Mouse (Mus musculus) bone marrow macrophage, adult 2 months (primary cell): ENCODE results near the gene Cdc20b. TPM values are rescaled to one million over a fixed set of nuclear protein-coding genes. Genes with fewer than 3 reads are reported as not detected.

Source experiments
- H3K27ac ChIP-seq: 2 replicates; pipeline ENCODE4 v1.5.1; 2012; ENCODE audit warnings: low read depth, low read length; ENCODE audit not compliant: insufficient read depth
- H3K4me1 ChIP-seq: 2 replicates; pipeline ENCODE4 v1.6.1; 2012; ENCODE audit warnings: low read length; ENCODE audit not compliant: control insufficient read depth, insufficient read depth
- H3K4me3 ChIP-seq: 2 replicates; pipeline ENCODE4 v1.5.1; 2012; ENCODE audit warnings: mild to moderate bottlenecking, low read length, moderate library complexity; ENCODE audit not compliant: insufficient read depth
- CTCF ChIP-seq: IDR thresholded peaks from 2 replicates; pipeline ENCODE4 v1.5.1; 2012; ENCODE audit warnings: low read depth, mild to moderate bottlenecking, low read length, moderate library complexity
- POLR2A ChIP-seq: IDR thresholded peaks from 2 replicates; pipeline ENCODE4 v1.6.1; 2012; ENCODE audit warnings: mild to moderate bottlenecking, low read depth, low read length, borderline replicate concordance
- polyA plus RNA-seq: library from polyadenylated mRNA; stranded (reverse); fragments of >200 nt; gene quantifications from 2 replicates; pipeline ENCODE4 v1.2.4, GENCODE M21; 2012; ENCODE audit not compliant: missing spikeins, insufficient read depth, insufficient read length

Cdc20b gene
- polyA plus RNA-seq, 1 experiment: not detected

DNA sequence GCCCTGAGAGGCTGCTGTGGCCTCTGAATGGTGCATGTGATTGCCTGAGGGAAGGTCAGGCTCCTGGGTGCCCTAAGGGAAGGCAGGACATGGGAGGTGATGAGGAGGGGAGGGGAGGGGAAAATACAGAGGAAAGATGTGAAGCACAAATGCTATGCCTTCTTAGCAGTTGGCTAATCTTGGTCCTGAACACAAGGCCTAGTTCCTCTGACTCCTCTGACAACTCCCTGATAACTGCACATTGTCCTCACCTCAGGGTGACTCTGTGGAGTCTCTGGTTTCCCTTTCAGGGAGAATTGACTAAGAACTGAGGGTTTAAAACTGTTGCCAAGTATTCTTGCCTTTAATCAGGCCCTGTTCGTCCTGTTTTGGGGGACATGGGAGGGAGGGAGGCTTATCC lies 59.7 kb downstream of the Cdc20b start:
- Histone ChIP-seq H3K4me3 (no peak overlapping the region), H3K27ac (no peak overlapping the region), H3K4me1 (no peaks in the 10 kb centered on the region)
- TF ChIP-seq POLR2A: no peak
- TF ChIP-seq CTCF: no peak

DNA sequence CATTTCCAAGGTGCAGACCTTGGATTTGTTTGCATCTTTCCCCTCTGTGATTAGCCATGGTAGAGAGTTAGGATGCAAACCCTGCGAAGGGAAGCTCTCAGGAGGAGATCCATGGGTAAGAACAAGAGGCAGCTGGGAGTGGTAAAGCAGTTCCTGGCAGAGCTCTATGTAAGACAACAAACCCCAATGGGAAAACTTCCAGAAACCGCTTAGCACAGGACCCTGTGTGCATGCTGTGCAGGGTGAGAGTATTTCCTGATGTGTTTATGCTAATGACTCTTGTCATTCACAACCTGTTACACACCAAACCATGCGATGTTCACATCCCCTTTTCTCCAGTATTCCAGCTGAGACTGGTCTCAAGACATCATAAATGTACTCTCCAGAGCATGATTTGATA lies 62.1 kb downstream of the Cdc20b start:
- no peak overlapping the region for H3K27ac ChIP-seq
- H3K4me1 ChIP-seq: no peaks in the 10 kb centered on the region
- H3K4me3 ChIP-seq: no peak overlapping the region
- TF ChIP-seq CTCF (no peak), POLR2A (no peak)

DNA sequence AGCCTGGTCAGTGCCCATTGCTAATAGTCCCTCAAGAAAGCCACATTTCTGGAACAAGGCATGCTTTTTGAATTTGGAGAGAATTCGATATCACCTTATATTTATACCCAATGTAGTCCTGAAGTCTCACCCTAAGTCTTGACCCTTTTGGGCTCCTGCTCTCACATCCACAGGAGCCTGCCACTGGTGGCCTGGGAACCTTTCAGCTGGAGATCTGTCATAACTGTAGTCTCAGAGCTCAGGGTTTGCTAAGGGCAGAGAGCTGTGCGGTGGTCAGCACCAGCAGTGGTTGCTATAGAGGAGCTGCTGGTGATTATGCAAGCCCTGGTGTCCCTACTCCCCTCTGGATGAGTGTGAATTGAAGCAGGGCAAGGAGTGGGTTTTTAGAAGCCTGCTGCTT lies 63.5 kb downstream of the Cdc20b start:
- TF ChIP-seq POLR2A: no peak
- no peak for TF ChIP-seq CTCF
- no peak overlapping the region for H3K4me3 ChIP-seq
- H3K4me1 ChIP-seq: no peaks in the 10 kb centered on the region
- H3K27ac ChIP-seq: no peak overlapping the region

DNA sequence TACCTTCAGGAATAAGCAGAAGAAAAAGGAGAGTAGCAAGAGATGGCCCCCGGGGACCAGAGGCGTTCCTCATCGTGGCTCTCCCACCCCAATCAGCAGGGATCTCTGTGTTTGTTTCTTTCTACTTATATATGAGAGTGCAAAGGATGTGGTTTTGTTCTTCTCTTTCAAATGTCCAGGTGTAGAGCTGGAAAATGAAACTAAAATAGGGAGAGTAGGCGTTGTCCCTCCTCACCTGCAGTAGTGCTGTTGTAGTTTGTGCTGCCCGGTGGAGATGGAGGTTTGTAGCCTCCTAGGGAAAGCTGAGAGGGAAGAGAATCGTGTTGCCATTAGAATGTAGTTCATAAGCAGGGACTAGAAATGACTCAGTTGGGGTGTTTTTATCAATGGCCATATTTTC lies 66.0 kb downstream of the Cdc20b start, which contains the start of gene Gzma:
Gene Gzma, minus strand, starts transcription at position 103 of the 400 bp plus-strand sequence.
- Histone ChIP-seq H3K27ac (no peak within 1 kb of the TSS), H3K4me3 (no peak within 1 kb of the TSS)
- TF ChIP-seq POLR2A (no peak), CTCF (no peak)

DNA sequence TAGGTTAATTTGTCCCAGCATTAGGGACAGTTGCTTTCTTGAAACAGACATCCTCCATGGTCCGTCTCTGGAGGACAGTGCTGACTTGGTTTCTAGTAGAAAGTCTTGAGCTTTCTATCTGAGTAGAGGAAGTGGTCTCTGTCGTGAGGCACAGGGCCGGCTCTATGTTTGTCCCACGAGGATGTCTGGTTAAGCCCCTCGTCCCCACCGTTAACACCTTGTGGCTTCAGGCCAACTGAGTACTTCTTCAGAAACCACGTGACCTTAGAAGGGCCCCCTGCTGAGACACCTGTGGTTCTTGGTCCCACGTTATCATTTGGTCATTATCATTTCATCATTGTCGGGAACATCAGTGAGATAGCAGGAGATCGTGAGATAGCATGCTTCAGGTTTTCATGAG lies 66.9 kb downstream of the Cdc20b start:
- Histone ChIP-seq H3K4me1 (no peaks in the 10 kb centered on the region), H3K27ac (no peak overlapping the region), H3K4me3 (no peak overlapping the region)
- no peak for TF ChIP-seq CTCF
- TF ChIP-seq POLR2A: no peak

More for the DNA sequence above, 66.0 kb downstream of the Cdc20b start, which contains the start of gene Gzma:
- H3K4me1 ChIP-seq: no peaks in the 10 kb centered on the region

DNA sequence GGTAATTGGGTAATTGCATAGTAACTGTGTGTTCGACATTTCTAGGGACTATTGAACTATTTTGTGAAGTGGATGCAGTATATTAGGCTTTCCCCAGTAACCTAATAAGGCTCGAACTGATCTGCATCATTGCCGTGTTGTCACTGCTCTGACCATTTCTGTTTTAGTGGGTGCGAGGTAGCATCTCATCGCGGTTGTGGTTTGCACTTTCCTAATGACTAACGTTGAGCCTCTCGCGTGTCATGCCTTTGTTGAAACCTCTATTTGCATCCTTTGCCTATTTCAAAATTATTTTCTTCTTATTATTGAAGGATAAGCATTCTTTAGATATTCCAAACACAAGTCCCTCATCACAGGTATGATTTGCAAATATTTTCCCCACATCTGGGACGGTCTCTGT lies 69.8 kb downstream of the Cdc20b start:
- H3K4me1 ChIP-seq: no peaks in the 10 kb centered on the region
- no peak overlapping the region for H3K27ac ChIP-seq
- TF ChIP-seq CTCF (no peak), POLR2A (no peak)
- H3K4me3 ChIP-seq: no peak overlapping the region

DNA sequence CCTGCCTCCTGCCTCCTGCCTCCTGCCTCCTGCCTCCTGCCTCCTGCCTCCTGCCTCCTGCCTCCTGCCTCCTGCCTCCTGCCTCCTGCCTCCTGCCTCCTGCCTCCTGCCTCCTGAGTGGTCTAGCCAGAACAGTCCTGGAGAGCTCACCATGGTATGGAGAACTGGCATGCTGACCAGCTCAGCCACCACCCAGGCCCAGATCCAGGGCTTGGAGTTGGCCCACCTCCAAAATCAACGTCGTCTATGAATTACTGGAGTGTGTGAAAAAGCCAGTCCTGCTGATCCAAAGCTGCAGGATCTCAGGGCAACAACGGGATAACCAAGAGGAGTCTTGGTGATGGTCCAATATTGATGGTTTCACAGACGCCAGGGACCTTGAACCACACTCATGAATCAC lies 84.1 kb downstream of the Cdc20b start:
- Histone ChIP-seq H3K4me3 (no peak overlapping the region), H3K4me1 (no peaks in the 10 kb centered on the region), H3K27ac (no peak overlapping the region)
- no peak for TF ChIP-seq POLR2A

DNA sequence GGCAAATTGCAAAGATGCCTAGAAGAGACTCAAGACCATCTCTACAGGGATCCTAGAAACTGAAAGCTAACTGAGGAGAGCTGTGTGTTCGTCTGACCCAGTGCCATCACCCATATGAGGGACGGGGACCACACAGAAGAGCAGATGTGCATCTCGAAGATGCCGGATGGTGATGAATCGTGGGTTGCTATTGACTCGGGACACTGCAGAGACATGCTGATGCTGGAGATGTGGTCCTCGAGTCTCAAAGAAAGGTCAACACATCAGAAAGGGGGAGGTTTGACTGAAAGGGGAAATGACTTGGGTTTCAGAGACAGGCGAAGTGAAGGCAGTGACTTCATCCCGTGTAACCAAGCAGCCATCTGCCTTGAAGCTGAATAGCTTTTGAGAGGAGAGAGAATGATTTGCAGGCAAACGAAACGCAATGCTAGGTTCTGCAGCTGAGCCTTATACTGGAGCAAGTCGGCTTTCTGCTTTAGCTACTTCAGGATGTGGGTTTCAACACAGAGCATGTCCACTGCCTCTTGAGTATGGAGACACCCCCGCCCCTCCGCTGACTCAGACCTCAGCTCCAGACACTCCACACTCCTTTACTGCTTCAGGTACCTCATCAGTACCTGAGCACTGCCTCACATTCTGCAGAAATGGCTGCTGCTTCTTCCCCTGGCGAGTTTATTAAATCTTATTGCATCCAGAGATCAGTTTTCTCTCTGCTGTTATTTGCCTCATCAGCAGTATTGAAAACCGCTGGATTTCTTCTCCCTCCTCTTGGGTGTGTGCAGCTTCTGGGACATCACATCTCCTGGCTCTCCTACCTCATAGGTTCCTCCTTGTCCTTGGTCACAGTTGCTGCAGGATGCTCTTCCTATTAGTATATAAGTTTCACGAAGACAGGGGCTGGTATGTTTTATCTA lies 85.7 kb downstream of the Cdc20b start:
- H3K4me1 ChIP-seq: no peaks in the 10 kb centered on the region
- TF ChIP-seq CTCF: no peak
- TF ChIP-seq POLR2A: no peak
- no peak overlapping the region for H3K27ac ChIP-seq
- H3K4me3 ChIP-seq: no peak overlapping the region

DNA sequence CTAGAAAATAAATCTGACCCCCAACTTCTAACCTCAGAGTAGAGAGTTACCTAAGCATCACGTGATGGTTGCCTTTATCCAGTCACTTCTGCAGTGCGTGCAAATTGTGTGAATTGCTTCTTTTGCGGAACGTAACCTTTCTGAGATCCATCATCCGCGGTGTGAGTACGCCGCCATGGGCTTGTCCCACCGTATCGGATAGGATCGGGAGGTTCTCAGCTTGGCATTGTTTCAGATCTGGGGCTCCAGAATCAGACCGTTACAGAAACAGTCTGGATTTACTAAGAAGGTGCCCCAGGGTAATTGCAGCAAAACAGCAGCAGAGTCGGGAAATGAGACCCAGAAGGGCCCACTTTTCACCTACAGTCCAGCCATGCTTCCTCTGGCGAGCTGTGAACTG lies 86.4 kb downstream of the Cdc20b start:
- no peak overlapping the region for H3K27ac ChIP-seq
- TF ChIP-seq CTCF (no peak), POLR2A (no peak)
- H3K4me1 ChIP-seq: no peaks in the 10 kb centered on the region
- H3K4me3 ChIP-seq: no peak overlapping the region

DNA sequence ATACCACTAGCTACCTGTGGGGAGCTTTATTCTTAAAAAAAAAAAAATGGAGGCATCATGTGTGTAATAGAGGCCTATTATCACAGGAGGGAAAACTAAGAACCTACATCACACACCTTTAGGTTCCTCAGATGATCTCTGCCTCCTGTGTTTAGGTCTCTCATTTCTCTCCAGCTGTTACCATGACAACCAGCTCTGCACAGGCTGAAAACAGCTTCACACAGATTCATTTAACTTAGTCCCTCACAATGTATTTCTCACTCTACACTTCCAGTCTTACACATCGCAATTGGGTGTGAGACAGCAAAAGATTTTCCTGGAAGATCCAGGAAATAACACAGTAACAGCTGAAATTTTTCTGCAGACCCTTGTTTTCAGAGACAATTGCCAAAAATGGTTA lies 95.1 kb downstream of the Cdc20b start:
- Histone ChIP-seq H3K4me3 (no peak overlapping the region), H3K4me1 (no peaks in the 10 kb centered on the region), H3K27ac (no peak overlapping the region)
- TF ChIP-seq POLR2A (no peak), CTCF (no peak)

DNA sequence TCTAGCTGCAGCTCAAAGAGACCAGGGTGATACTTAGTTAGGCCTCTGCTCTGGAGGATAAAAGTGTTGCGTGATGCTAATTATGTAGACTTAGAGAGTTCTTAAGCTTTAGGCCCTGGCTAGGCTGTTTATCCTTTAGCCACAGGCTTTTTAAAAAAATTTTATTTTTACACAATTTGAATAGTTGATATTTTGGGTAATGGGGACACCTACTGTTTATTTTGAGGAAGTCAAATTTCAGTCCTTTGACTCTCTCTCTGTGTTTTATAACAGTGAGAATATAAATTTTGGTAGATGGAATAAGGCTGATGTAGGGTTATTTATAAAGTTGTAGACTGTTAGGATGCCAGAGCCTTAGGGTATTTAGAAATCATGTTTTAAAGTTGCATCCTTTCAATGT lies 104.7 kb downstream of the Cdc20b start:
- no peak overlapping the region for H3K27ac ChIP-seq
- H3K4me3 ChIP-seq: no peak overlapping the region
- H3K4me1 ChIP-seq: no peaks in the 10 kb centered on the region
- TF ChIP-seq CTCF (no peak), POLR2A (no peak)

Other genes with a start within 250 kb of the Cdc20b start
- gene Plpp1, start 234.3 kb upstream of the Cdc20b start, polyA plus RNA-seq: 1.2 and 1.8 TPM in 2 replicates
- 31.7 and 42.0 TPM in 2 replicates for gene Mtrex, start 107.7 kb upstream of the Cdc20b start, polyA plus RNA-seq
- 6.8 and 7.1 TPM in 2 replicates for gene Dhx29, start 107.7 kb upstream of the Cdc20b start, polyA plus RNA-seq
- not detected in 2 replicates for gene Ccno, start 47.3 kb upstream of the Cdc20b start, polyA plus RNA-seq
- gene Mcidas, start 41.3 kb upstream of the Cdc20b start, polyA plus RNA-seq: not detected in 2 replicates
- 1.1 TPM in 1 of 2 replicates, not detected in the other for gene Gpx8, start 11.3 kb downstream of the Cdc20b start, polyA plus RNA-seq
- not detected in 2 replicates for gene Gzma, start 65.9 kb downstream of the Cdc20b start, polyA plus RNA-seq
- gene Esm1, start 174.5 kb downstream of the Cdc20b start, polyA plus RNA-seq: not detected in 2 replicates
- not detected in 2 replicates for gene Gzmk, start 190.8 kb downstream of the Cdc20b start, polyA plus RNA-seq